Mouse (Mus musculus) MEL (cell line): ENCODE results near the gene Bag3. TPM values are rescaled to one million over a fixed set of nuclear protein-coding genes. Genes with fewer than 3 reads are reported as not detected.
A peak's percentile ranks its signal among the peaks of the same experiment; 100 is the strongest.

Experiments used
- DNase-seq: peaks from one replicate; pipeline ENCODE4 v3.0.0; 2011; ENCODE audit warnings: low read depth, low spot score
- H3K27ac ChIP-seq: 2 replicates; pipeline ENCODE4 v1.5.1; 2012; ENCODE audit warnings: low read depth, mild to moderate bottlenecking, control low read depth, low read length, moderate library complexity; ENCODE audit not compliant: control insufficient read depth
- H3K27me3 ChIP-seq, 2 experiments: fragments of 150-350 bp in 1 of 2; sonication (generic) in 1 of 2; 2 replicates each; pipeline ENCODE4 v1.6.1; 2012; ENCODE audit warnings: low read length in 2 of 2, mild to moderate bottlenecking in 2 of 2, improper control_type of control experiment in 1 of 2, moderate library complexity in 1 of 2; ENCODE audit not compliant: insufficient read depth in 2 of 2, control insufficient read depth in 1 of 2
- H3K36me3 ChIP-seq, 2 experiments: 2 replicates each; pipeline ENCODE4 v1.6.1; 2012 to 2014; ENCODE audit warnings: low read length in 2 of 2, improper control_type of control experiment in 1 of 2, inconsistent platforms in 1 of 2, mild to moderate bottlenecking in 1 of 2; ENCODE audit not compliant: insufficient read depth in 2 of 2, control insufficient read depth in 1 of 2
- H3K4me1 ChIP-seq, 2 experiments: fragments of 150-350 bp in 1 of 2; sonication (generic) in 1 of 2; 2 replicates each; pipeline ENCODE4 v1.6.1; 2012; ENCODE audit warnings: low read length in 2 of 2, improper control_type of control experiment in 1 of 2, mild to moderate bottlenecking in 1 of 2; ENCODE audit not compliant: insufficient read depth in 2 of 2, control insufficient read depth in 1 of 2
- H3K4me3 ChIP-seq, 2 experiments: fragments of 150-350 bp in 1 of 2; sonication (generic) in 1 of 2; 2 replicates each; pipeline ENCODE4 v1.5.1; 2012; ENCODE audit warnings: low read depth in 2 of 2, low read length in 2 of 2, mild to moderate bottlenecking in 2 of 2, moderate library complexity in 2 of 2, control low read depth in 1 of 2, improper control_type of control experiment in 1 of 2; ENCODE audit not compliant: control insufficient read depth in 1 of 2, insufficient read depth in 1 of 2
- H3K79me2 ChIP-seq: 2 replicates; pipeline ENCODE4 v1.6.1; 2012; ENCODE audit warnings: mild to moderate bottlenecking, low read length, moderate library complexity; ENCODE audit not compliant: control insufficient read depth, poor library complexity, insufficient read depth
- H3K9ac ChIP-seq: 2 replicates; pipeline ENCODE4 v1.6.1; 2012; ENCODE audit warnings: low read depth, mild to moderate bottlenecking, control low read depth, low read length, moderate library complexity; ENCODE audit not compliant: control insufficient read depth, poor library complexity, severe bottlenecking
- H3K9me3 ChIP-seq: fragments of 150-350 bp; sonication (generic); replicated peaks from 2 replicates; pipeline ENCODE4 v1.6.1; 2012; ENCODE audit warnings: mild to moderate bottlenecking, low read length, improper control_type of control experiment, moderate library complexity; ENCODE audit not compliant: insufficient read depth
- BHLHE40 ChIP-seq: IDR thresholded peaks from 2 replicates; pipeline ENCODE4 v1.6.1; 2012; ENCODE audit warnings: low read depth, mild to moderate bottlenecking, inconsistent platforms, low read length, improper control_type of control experiment, borderline replicate concordance
- CHD2 ChIP-seq: IDR thresholded peaks from 2 replicates; pipeline ENCODE4 v1.6.1; 2011; ENCODE audit warnings: low read length, improper control_type of control experiment
- CTCF ChIP-seq, 3 experiments: IDR thresholded peaks in 2 of 3; conservative IDR thresholded peaks in 1 of 3; 2 replicates each; pipeline ENCODE4 v1.5.1; 2011 to 2012; ENCODE audit warnings: low read length in 3 of 3, low read depth in 2 of 3, mild to moderate bottlenecking in 2 of 3, improper control_type of control experiment in 1 of 3, inconsistent platforms in 1 of 3, mixed read lengths in 1 of 3, moderate library complexity in 1 of 3; ENCODE audit not compliant: control insufficient read depth in 1 of 3, insufficient read depth in 1 of 3, poor library complexity in 1 of 3, severe bottlenecking in 1 of 3
- E2F4 ChIP-seq: IDR thresholded peaks from 2 replicates; pipeline ENCODE4 v1.6.1; 2011; ENCODE audit warnings: low read depth, low read length, improper control_type of control experiment, borderline replicate concordance
- ELF1 ChIP-seq: IDR thresholded peaks from 2 replicates; pipeline ENCODE4 v1.6.1; 2014; ENCODE audit warnings: low read depth, mild to moderate bottlenecking, inconsistent platforms, low read length, improper control_type of control experiment, moderate library complexity
- HCFC1 ChIP-seq: IDR thresholded peaks from 2 replicates; pipeline ENCODE4 v1.6.1; 2012; ENCODE audit warnings: low read depth, mild to moderate bottlenecking, inconsistent platforms, low read length, improper control_type of control experiment, moderate library complexity
- JUND ChIP-seq: IDR thresholded peaks from 2 replicates; pipeline ENCODE4 v1.6.1; 2011; ENCODE audit warnings: low read depth, mild to moderate bottlenecking, improper control_type of control experiment, low read length
- MAFK ChIP-seq: IDR thresholded peaks from 2 replicates; pipeline ENCODE4 v1.6.1; 2011; ENCODE audit warnings: low read depth, mild to moderate bottlenecking, low read length, improper control_type of control experiment, borderline replicate concordance
- MAX ChIP-seq: IDR thresholded peaks from 2 replicates; pipeline ENCODE4 v1.6.1; 2011; ENCODE audit warnings: low read length, improper control_type of control experiment
- MXI1 ChIP-seq: IDR thresholded peaks from 2 replicates; pipeline ENCODE4 v1.6.1; 2011; ENCODE audit warnings: mild to moderate bottlenecking, low read depth, low read length, improper control_type of control experiment
- MYB ChIP-seq: IDR thresholded peaks from 2 replicates; pipeline ENCODE4 v1.6.1; 2011; ENCODE audit warnings: mild to moderate bottlenecking, low read depth, low read length, improper control_type of control experiment
- NELFE ChIP-seq: IDR thresholded peaks from 2 replicates; pipeline ENCODE4 v1.6.1; 2011; ENCODE audit warnings: low read depth, low read length, improper control_type of control experiment
- RAD21 ChIP-seq: IDR thresholded peaks from 2 replicates; pipeline ENCODE4 v1.6.1; 2011; ENCODE audit warnings: mild to moderate bottlenecking, low read depth, low read length, improper control_type of control experiment
- RCOR1 ChIP-seq: IDR thresholded peaks from 2 replicates; pipeline ENCODE4 v1.6.1; 2012; ENCODE audit warnings: low read depth, mild to moderate bottlenecking, inconsistent platforms, low read length, improper control_type of control experiment
- SIN3A ChIP-seq: IDR thresholded peaks from 2 replicates; pipeline ENCODE4 v1.6.1; 2012; ENCODE audit warnings: low read length, improper control_type of control experiment, inconsistent platforms
- SMC3 ChIP-seq: IDR thresholded peaks from 2 replicates; pipeline ENCODE4 v1.6.1; 2011; ENCODE audit warnings: low read depth, low read length, improper control_type of control experiment
- TAL1 ChIP-seq: IDR thresholded peaks from 2 replicates; pipeline ENCODE4 v1.6.1; 2012; ENCODE audit warnings: mild to moderate bottlenecking, inconsistent platforms, low read length, moderate library complexity, mixed read lengths
- USF1 ChIP-seq: IDR thresholded peaks from 2 replicates; pipeline ENCODE4 v1.6.1; 2014; ENCODE audit warnings: low read depth, mild to moderate bottlenecking, inconsistent platforms, low read length, improper control_type of control experiment, moderate library complexity
- USF2 ChIP-seq, 2 experiments: IDR thresholded peaks; 2 replicates each; pipeline ENCODE4 v1.6.1; 2011 to 2012; ENCODE audit warnings: improper control_type of control experiment in 2 of 2, low read length in 2 of 2, borderline replicate concordance in 1 of 2, inconsistent platforms in 1 of 2, low read depth in 1 of 2, mild to moderate bottlenecking in 1 of 2; ENCODE audit not compliant: insufficient read depth in 1 of 2
- ZKSCAN1 ChIP-seq: IDR thresholded peaks from 2 replicates; pipeline ENCODE4 v1.6.1; 2012; ENCODE audit warnings: low read depth, mild to moderate bottlenecking, inconsistent platforms, low read length, improper control_type of control experiment, moderate library complexity
- ZMIZ1 ChIP-seq: IDR thresholded peaks from 2 replicates; pipeline ENCODE4 v1.6.1; 2012; ENCODE audit warnings: low read depth, mild to moderate bottlenecking, inconsistent platforms, low read length, improper control_type of control experiment, moderate library complexity
- ZNF384 ChIP-seq: IDR thresholded peaks from 2 replicates; pipeline ENCODE4 v1.6.1; 2012; ENCODE audit warnings: low read depth, mild to moderate bottlenecking, inconsistent platforms, low read length, improper control_type of control experiment
- polyA plus RNA-seq, 2 experiments: library from polyadenylated mRNA; stranded (reverse) in 1 of 2; unstranded in 1 of 2; fragments of >175 nt in 1 of 2; fragments of >200 nt in 1 of 2; gene quantifications; 2 replicates each; pipeline versions ENCODE4 v1.2.1 to v1.2.4; 2012; ENCODE audit warnings: low replicate concordance in 2 of 2, low read depth in 1 of 2; ENCODE audit not compliant: insufficient read length in 2 of 2, insufficient read depth in 1 of 2, missing spikeins in 1 of 2
- total RNA-seq: library from RNA; depleted of rRNA; stranded (reverse); fragments of 300-350 nt; gene quantifications from 2 replicates; pipeline ENCODE4 v1.2.3, GENCODE M21; 2012

The Bag3 gene
- total and polyA plus RNA-seq, 3 experiments: 5.1 to 13.4 TPM; not detected in 1

GRCm38 (mm10) chr7:128577607-128578006, 54.2 kb downstream of the Bag3 start:
- Histone ChIP-seq H3K27ac (no peak overlapping the region), H3K4me3 (no peak overlapping the region), H3K27me3 (no peaks in the 10 kb centered on the region), H3K9ac (no peak overlapping the region), H3K4me1 (peaks cover 20 to 27% of the 10 kb centered on the region in 2 experiments), H3K79me2 (no peaks in the 10 kb centered on the region), H3K9me3 (no peaks in the 10 kb centered on the region), H3K36me3 (peaks cover 0 to 21% of the 10 kb centered on the region in 2 experiments; a peak in 2 of 4 replicates)
- DNase-seq: no peak
- TF ChIP-seq JUND (peak; percentile 96), TAL1 (no peak), USF1 (peak; percentile 39; the same call in 1 of the 2 replicates)

GRCm38 (mm10) chr7:128578199-128578945, 55.0 kb downstream of the Bag3 start:
- Histone ChIP-seq H3K4me1 (peaks cover 20 to 33% of the 10 kb centered on the region in 2 experiments), H3K79me2 (no peaks in the 10 kb centered on the region), H3K27me3 (no peaks in the 10 kb centered on the region), H3K4me3 (no peak overlapping the region), H3K9ac (no peak overlapping the region), H3K36me3 (peaks cover 0 to 21% of the 10 kb centered on the region in 2 experiments; a peak in 2 of 4 replicates), H3K9me3 (no peaks in the 10 kb centered on the region), H3K27ac (no peak overlapping the region)
- no peak for DNase-seq
- TF ChIP-seq MYB (no peak), CHD2 (no peak), RCOR1 (no peak), SIN3A (no peak), MAFK (no peak), ELF1 (no peak), BHLHE40 (no peak), RAD21 (no peak), E2F4 (no peak), SMC3 (no peak), HCFC1 (no peak), ZMIZ1 (no peak), USF2 (IDR thresholded peaks at IDR 0.05; ENCODE audit: borderline replicate concordance in 1 of 2, insufficient read depth in 1 of 2, low read depth in 1 of 2, low read length in 2 of 2) (no peak), ZKSCAN1 (no peak), ZNF384 (no peak), MXI1 (no peak), MAX (no peak), CTCF (IDR thresholded peaks at IDR 0.05 in 2 of 3, conservative IDR thresholded peaks at IDR 0.05 in 1 of 3; ENCODE audit: control insufficient read depth in 1 of 3, insufficient read depth in 1 of 3, low read depth in 2 of 3, low read length in 3 of 3, poor library complexity in 1 of 3, severe bottlenecking in 1 of 3) (no peak), NELFE (no peak)
